Comparison of ENCODE assay signal across 9 mouse cellular contexts in genomic region chrX:71051361-71052114, GRCm38 (mm10). TPM values are rescaled to one million over a fixed set of nuclear protein-coding genes. Genes with fewer than 3 reads are reported as not detected.
A peak's percentile ranks its signal among the peaks of the same experiment; 100 is the strongest.
DNase-seq lines count a peak whose midpoint lies in the region; ATAC-seq and TF ChIP-seq lines count a peak whose summit lies in the region.
"Had no signal": no experiment of that assay in that cellular context is flagged by ENCODE, and none has a peak within 500 bp of the region (broad histone marks: within the 10 kb centered on the region; RNA-seq: fewer than 3 reads in every experiment).

No protein-coding gene starts in this region.

- 17% methylated on average over 30 of the region's 30 CpGs for WGBS in lung, embryonic 14.5 days
- 34% methylated on average over 30 of the region's 30 CpGs for WGBS in kidney, embryonic 14.5 days
- WGBS in liver, embryonic 13.5 days (ENCODE audit: insufficient replicate concordance), result 17% methylated on average over 30 of the region's 30 CpGs

- no peaks in the 10 kb centered on the region for H3K36me3 ChIP-seq in lung, embryonic 14.5 days (ENCODE audit: insufficient read depth)
- H3K36me3 ChIP-seq in kidney, embryonic 14.5 days (ENCODE audit: control insufficient read depth, insufficient read depth, low read length), result no peaks in the 10 kb centered on the region
- no peaks in the 10 kb centered on the region for H3K36me3 ChIP-seq in liver, embryonic 13.5 days

- TF ChIP-seq CTCF in lung, embryonic 14.5 days (IDR thresholded peaks at IDR 0.05; ENCODE audit: low read depth), result no peak

- H3K9ac ChIP-seq in lung, embryonic 14.5 days, result peak overlapping the region; percentile 45
- peak overlapping the region; percentile 45; the same call in 1 of the 2 replicates for H3K9ac ChIP-seq in kidney, embryonic 14.5 days (ENCODE audit: low read depth, low read length)
- no peak overlapping the region for H3K9ac ChIP-seq in liver, embryonic 13.5 days

- H3K4me3 ChIP-seq in lung, embryonic 14.5 days (ENCODE audit: low read depth, low read length), result peak overlapping the region; percentile 45
- peak overlapping the region; percentile 44 for H3K4me3 ChIP-seq in kidney, embryonic 14.5 days (ENCODE audit: low read length)
- H3K4me3 ChIP-seq in liver, embryonic 13.5 days (replicated peaks), result peak overlapping the region; percentile 39

- DNase-seq in lung, embryonic 14.5 days, result peak; percentile 30
- DNase-seq in lung, postnatal 36 days, result no peak
- peak; percentile 54 to 60 for DNase-seq in cerebellum, postnatal 25 days
- no peak for DNase-seq in liver, embryonic 13.5 days
- peak; percentile 92 for DNase-seq in retina, postnatal 1 day

- H3K27me3 ChIP-seq in lung, embryonic 14.5 days (ENCODE audit: insufficient read depth, low read length), result peaks cover 6% of the 10 kb centered on the region; the same call in 1 of the 2 replicates
- H3K27me3 ChIP-seq in kidney, embryonic 14.5 days (ENCODE audit: control insufficient read depth, insufficient read depth, low read length), result peaks cover 17% of the 10 kb centered on the region; the same call in 1 of the 2 replicates
- peaks cover 55% of the 10 kb centered on the region for H3K27me3 ChIP-seq in liver, embryonic 13.5 days

- H3K4me2 ChIP-seq in lung, embryonic 14.5 days, result peak overlapping the region; percentile 63
- peak overlapping the region; percentile 64 for H3K4me2 ChIP-seq in kidney, embryonic 14.5 days (replicated peaks; ENCODE audit: low read depth, low read length)
- peak overlapping the region; percentile 54 for H3K4me2 ChIP-seq in liver, embryonic 13.5 days

- H3K9me3 ChIP-seq in lung, embryonic 14.5 days (ENCODE audit: low read depth, low read length), result no peaks in the 10 kb centered on the region
- H3K9me3 ChIP-seq in kidney, embryonic 14.5 days (ENCODE audit: control insufficient read depth, low read length), result no peaks in the 10 kb centered on the region
- no peaks in the 10 kb centered on the region for H3K9me3 ChIP-seq in liver, embryonic 13.5 days (replicated peaks)

- peak; percentile 36 for ATAC-seq in lung, embryonic 14.5 days (ENCODE audit: insufficient read depth)
- ATAC-seq in granulocyte monocyte progenitor cell, adult 5-6 weeks (replicated peaks; ENCODE audit: poor library complexity, severe bottlenecking), result 0 out of 2 replicates have a peak, but pooled peaks have one; percentile 1
- peak; percentile 61 for ATAC-seq in kidney, embryonic 14.5 days (ENCODE audit: low FRiP score, low TSS enrichment)
- no peak for ATAC-seq in liver, embryonic 13.5 days (ENCODE audit: low read depth)
- ATAC-seq in activated CD4-positive, CD25-positive, alpha-beta regulatory T cell, adult 4 months, result no peak

- no peaks in the 10 kb centered on the region for H3K4me1 ChIP-seq in lung, embryonic 14.5 days (ENCODE audit: insufficient read depth)
- no peaks in the 10 kb centered on the region for H3K4me1 ChIP-seq in kidney, embryonic 14.5 days (ENCODE audit: control insufficient read depth, insufficient read depth, low read length)
- no peaks in the 10 kb centered on the region for H3K4me1 ChIP-seq in liver, embryonic 13.5 days (replicated peaks)

- no peak overlapping the region for H3K27ac ChIP-seq in lung, embryonic 14.5 days (ENCODE audit: low read depth)
- H3K27ac ChIP-seq in kidney, embryonic 14.5 days (ENCODE audit: low read depth, low read length), result no peak overlapping the region
- H3K27ac ChIP-seq in liver, embryonic 13.5 days, result no peak overlapping the region

RNA-seq across cellular contexts. Expression of gene Mamld1, which starts 1.5 kb away (rescaled TPM):
- 4.7 and 6.4 TPM in 2 replicates for polyA plus RNA-seq in lung, embryonic 14.5 days (2014; fragmentation: Nextera tagmentation; extraction: Ambion mirVana)
- 0.04 TPM in 1 of 2 replicates, not detected in the other for total RNA-seq in granulocyte monocyte progenitor cell, adult 5-6 weeks (2014; fragmentation: Nextera tagmentation)
- total RNA-seq in granulocyte monocyte progenitor cell, adult 5-6 weeks (2017), result 0.17 TPM in 1 of 2 replicates, not detected in the other
- polyA plus RNA-seq in kidney, embryonic 14.5 days (2014; fragmentation: Nextera tagmentation; extraction: Ambion mirVana), result 2.8 and 3.6 TPM in 2 replicates
- 0.08 and 0.12 TPM in 2 replicates for polyA plus RNA-seq in liver, embryonic 13.5 days (2015; fragmentation: Nextera tagmentation; extraction: Ambion mirVana)
- polyA plus RNA-seq in activated CD4-positive, CD25-positive, alpha-beta regulatory T cell, adult 4 months (2017; shearing (Covaris generic)), result not detected
- total RNA-seq: neutrophil, adult 5-6 weeks had no signal

Comparison
In these comparisons a context has a peak if more than half of its experiments do, and no peak if none do; other contexts are left out.
1. DNase-seq: peak in lung, embryonic 14.5 days (single experiment), cerebellum, postnatal 25 days (2 of 2) and retina, postnatal 1 day (single experiment); none in lung, postnatal 36 days (single experiment) and liver, embryonic 13.5 days (single experiment).
2. ATAC-seq: peak in lung, embryonic 14.5 days (single experiment), granulocyte monocyte progenitor cell, adult 5-6 weeks (single experiment) and kidney, embryonic 14.5 days (single experiment); none in liver, embryonic 13.5 days (single experiment) and activated CD4-positive, CD25-positive, alpha-beta regulatory T cell, adult 4 months (single experiment).
3. Peak in every context shown above with its lines, with median percentiles within 50 percentile points of each other: H3K4me2 ChIP-seq and H3K4me3 ChIP-seq.